Mouse (Mus musculus) liver, embryonic 13.5 days (tissue): ENCODE measurements around the gene Dnajc22. TPM values are rescaled to one million over a fixed set of nuclear protein-coding genes. Genes with fewer than 3 reads are reported as not detected.
"Not testable (repeated sequence)": the region's sequence is repeated elsewhere in the genome, so short reads cannot be mapped to it uniquely, and the experiment has no call there.

Experiments used
- ATAC-seq: fragments of 200-750 bp; cut with Nextera tagmentation; 2 replicates; pipeline ENCODE4 v1.8.0; 2017; ENCODE audit warnings: low read depth, mild to moderate bottlenecking, moderate number of reproducible peaks, moderate library complexity
- DNase-seq: peaks from one replicate; pipeline ENCODE4 v3.0.0; 2022
- H3K27ac ChIP-seq: fragments of 300-500 bp; sonication (generic); 2 replicates; pipeline ENCODE4 v1.5.1; 2015; ENCODE audit warnings: moderate library complexity, mild to moderate bottlenecking, inconsistent platforms
- H3K27me3 ChIP-seq: fragments of 300-500 bp; sonication (generic); 2 replicates; pipeline ENCODE4 v1.6.1; 2015; ENCODE audit warnings: mild to moderate bottlenecking, inconsistent platforms
- H3K36me3 ChIP-seq: fragments of 300-500 bp; sonication (generic); 2 replicates; pipeline ENCODE4 v1.6.1; 2015; ENCODE audit warnings: mild to moderate bottlenecking, inconsistent platforms
- H3K4me1 ChIP-seq: fragments of 300-500 bp; sonication (generic); replicated peaks from 2 replicates; pipeline ENCODE4 v1.6.1; 2015; ENCODE audit warnings: inconsistent platforms
- H3K4me2 ChIP-seq: fragments of 300-500 bp; sonication (generic); 2 replicates; pipeline ENCODE4 v1.6.1; 2015; ENCODE audit warnings: inconsistent platforms, mild to moderate bottlenecking, moderate library complexity
- H3K4me3 ChIP-seq: fragments of 300-500 bp; sonication (generic); replicated peaks from 2 replicates; pipeline ENCODE4 v1.5.1; 2015; ENCODE audit warnings: mild to moderate bottlenecking, inconsistent platforms
- H3K9ac ChIP-seq: fragments of 300-500 bp; sonication (generic); 2 replicates; pipeline ENCODE4 v1.6.1; 2015; ENCODE audit warnings: mild to moderate bottlenecking, inconsistent platforms
- H3K9me3 ChIP-seq: fragments of 300-500 bp; sonication (generic); replicated peaks from 2 replicates; pipeline ENCODE4 v1.6.1; 2016; ENCODE audit warnings: inconsistent platforms
- WGBS: fragments of 180-500 bp; shearing (Covaris S2); methylation state at CpG from one replicate; pipeline ENCODE4 v1.1.7; 2015; ENCODE audit not compliant: insufficient replicate concordance; 5-methylcytosine and 5-hydroxymethylcytosine counted together
- polyA plus RNA-seq: library from polyadenylated mRNA; unstranded; fragments of >200 nt; fragmentation: Nextera tagmentation; extraction: Ambion mirVana; gene quantifications from 2 replicates; pipeline ENCODE4 v1.2.1, GENCODE M21; 2015

Dnajc22 gene
- 14.6 and 16.9 TPM in 2 replicates for polyA plus RNA-seq

DNA sequence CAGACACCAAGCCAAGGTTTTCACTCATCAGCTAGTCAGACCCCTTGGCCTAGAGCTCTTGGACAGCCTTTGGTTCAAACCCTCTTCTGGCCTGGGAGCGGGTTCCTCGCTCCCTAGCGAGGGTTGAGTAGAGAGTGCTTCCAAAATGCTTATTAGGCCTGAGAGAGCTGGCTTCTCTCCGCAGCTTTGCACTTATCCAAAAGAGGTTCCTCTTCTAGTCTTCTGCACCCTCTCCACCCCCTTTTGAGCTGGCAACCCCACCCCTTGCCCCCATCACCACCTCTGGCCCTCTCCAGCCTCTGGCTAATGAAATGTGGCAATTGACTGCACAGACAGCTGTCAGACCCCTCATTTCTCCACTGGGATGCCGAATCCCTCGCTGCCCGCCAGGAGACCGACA lies at the start of gene Dnajc22:
TSS of gene Dnajc22 (plus strand) at position 301 of the 400 bp plus-strand sequence.
- no peak for ATAC-seq
- Histone ChIP-seq H3K9ac (no peak within 1 kb of the TSS; the same call in 1 of the 2 replicates), H3K4me2 (peak within 1 kb of the TSS; percentile 63), H3K36me3 (no peaks in the 10 kb centered on the region), H3K27ac (no peak within 1 kb of the TSS), H3K9me3 (no peaks in the 10 kb centered on the region), H3K4me1 (peaks cover 37% of the 10 kb centered on the region), H3K4me3 (peak within 1 kb of the TSS; percentile 44), H3K27me3 (peaks cover 100% of the 10 kb centered on the region)
- no peak for DNase-seq
- WGBS: 50% methylated on average over 8 of the region's 8 CpGs

DNA sequence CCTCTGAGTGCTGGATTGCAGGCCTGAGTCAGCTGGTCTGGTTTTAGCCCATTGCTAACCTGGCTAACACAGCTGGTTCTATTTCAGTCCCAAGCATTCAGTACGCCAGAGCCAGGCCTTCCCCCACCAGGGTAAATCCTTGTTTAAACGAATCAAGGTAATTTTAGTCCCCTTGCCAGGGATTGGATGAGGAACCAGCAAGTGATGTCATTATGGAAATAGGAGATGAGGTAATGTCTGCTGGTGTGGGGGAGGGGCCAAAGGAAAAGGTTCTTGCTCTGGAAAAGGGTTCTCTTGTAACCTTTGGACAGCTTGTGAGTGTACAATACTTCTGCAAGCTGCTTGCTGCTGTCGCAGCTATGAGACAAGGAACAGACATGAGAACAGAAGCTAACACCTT lies 48.1 kb upstream of the Dnajc22 start:
- Histone ChIP-seq H3K9me3 (no peaks in the 10 kb centered on the region), H3K9ac (no peak overlapping the region), H3K27me3 (peaks cover 10% of the 10 kb centered on the region; the same call in 1 of the 2 replicates), H3K36me3 (no peaks in the 10 kb centered on the region), H3K4me1 (peaks cover 20% of the 10 kb centered on the region), H3K4me3 (no peak overlapping the region), H3K4me2 (no peak overlapping the region), H3K27ac (no peak overlapping the region)
- WGBS: 62% methylated on average over 3 of the region's 3 CpGs
- ATAC-seq (no peak), DNase-seq (no peak)

DNA sequence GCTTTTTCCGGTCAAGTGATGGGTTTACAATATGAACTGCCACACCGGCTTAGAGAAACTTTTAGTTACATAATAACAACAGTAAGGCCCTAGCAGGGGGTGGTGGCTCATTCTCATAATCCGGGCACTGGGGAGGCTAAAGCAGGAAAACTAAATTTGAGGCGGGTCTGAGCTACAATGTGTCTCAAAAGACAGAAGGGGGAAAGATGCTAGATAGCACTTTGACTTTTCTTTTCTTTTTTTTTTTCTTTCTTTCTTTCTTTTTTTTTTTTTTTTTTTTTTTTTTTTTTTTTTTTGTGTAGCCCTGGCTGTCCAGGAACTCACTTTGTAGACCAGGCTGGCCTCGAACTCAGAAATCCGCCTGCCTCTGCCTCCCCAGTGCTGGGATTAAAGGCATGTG lies 47.2 kb upstream of the Dnajc22 start:
- 64% methylated on average over 6 of the region's 6 CpGs for WGBS
- not testable (repeated sequence) for H3K4me3 ChIP-seq, DNase-seq, H3K36me3 ChIP-seq, H3K4me2 ChIP-seq, H3K9me3 ChIP-seq, ATAC-seq, H3K9ac ChIP-seq, H3K27ac ChIP-seq
- peaks cover 15% of the 10 kb centered on the region for H3K27me3 ChIP-seq
- H3K4me1 ChIP-seq: peaks cover 14% of the 10 kb centered on the region

GRCm38 (mm10) chr15:99049473-99050253 lies 43.3 kb upstream of the Dnajc22 start:
- Histone ChIP-seq H3K9me3 (no peaks in the 10 kb centered on the region), H3K4me2 (no peak overlapping the region), H3K4me3 (no peak overlapping the region), H3K27ac (no peak overlapping the region), H3K4me1 (0 out of 2 replicates have a peak, but pooled peaks cover 7% of the 10 kb centered on the region), H3K9ac (no peak overlapping the region), H3K27me3 (peaks cover 49% of the 10 kb centered on the region), H3K36me3 (no peaks in the 10 kb centered on the region)
- DNase-seq (no peak), ATAC-seq (no peak)
- 25% methylated on average over 13 of the region's 13 CpGs for WGBS

GRCm38 (mm10) chr15:99053373-99053772 lies 39.6 kb upstream of the Dnajc22 start:
- no peak for ATAC-seq
- no peak overlapping the region for H3K4me2 ChIP-seq
- no peak overlapping the region for H3K9ac ChIP-seq
- H3K4me3 ChIP-seq: no peak overlapping the region
- 23% methylated on average over 9 of the region's 9 CpGs for WGBS
- H3K4me1 ChIP-seq: peaks cover 18% of the 10 kb centered on the region
- peaks cover 79% of the 10 kb centered on the region for H3K27me3 ChIP-seq
- no peak overlapping the region for H3K27ac ChIP-seq
- no peaks in the 10 kb centered on the region for H3K9me3 ChIP-seq
- no peak for DNase-seq
- H3K36me3 ChIP-seq: no peaks in the 10 kb centered on the region

- Histone ChIP-seq H3K27me3 (peaks cover 96% of the 10 kb centered on the region), H3K36me3 (no peaks in the 10 kb centered on the region), H3K4me1 (peaks cover 18% of the 10 kb centered on the region), H3K9me3 (no peaks in the 10 kb centered on the region), H3K9ac (no peak within 1 kb of the TSS), H3K4me2 (peak within 1 kb of the TSS; percentile 50), H3K27ac (no peak within 1 kb of the TSS), H3K4me3 (peak within 1 kb of the TSS; percentile 39)
- ATAC-seq (no peak), DNase-seq (no peak)
- 4% methylated on average over 30 of the region's 30 CpGs for WGBS
Measured at GRCm38 (mm10) chr15:99055040-99055439, 37.9 kb upstream of the Dnajc22 start, which contains the start of gene Prph. Gene Prph, plus strand, starts transcription at chr15:99055174.

DNA sequence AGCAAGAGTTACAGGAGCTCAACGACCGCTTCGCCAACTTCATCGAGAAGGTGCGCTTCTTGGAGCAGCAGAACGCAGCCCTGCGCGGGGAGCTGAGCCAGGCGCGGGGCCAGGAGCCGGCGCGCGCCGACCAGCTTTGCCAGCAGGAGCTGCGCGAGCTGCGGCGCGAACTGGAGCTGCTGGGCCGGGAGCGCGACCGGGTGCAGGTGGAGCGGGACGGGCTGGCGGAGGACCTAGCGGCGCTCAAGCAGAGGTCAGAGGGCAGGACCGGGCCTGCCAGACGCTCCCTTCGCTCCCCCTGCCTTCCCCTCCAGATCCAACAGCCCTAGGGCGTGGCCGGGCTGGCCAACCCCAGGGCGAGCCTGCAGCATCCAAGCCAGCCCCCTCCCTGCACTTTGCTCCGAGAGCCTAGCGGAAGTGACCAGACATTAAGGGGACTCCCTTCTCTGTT lies 37.4 kb upstream of the Dnajc22 start:
- Histone ChIP-seq H3K9ac (no peak overlapping the region), H3K36me3 (no peaks in the 10 kb centered on the region), H3K27me3 (peaks cover 98% of the 10 kb centered on the region), H3K4me2 (peak overlapping the region; percentile 50), H3K9me3 (no peaks in the 10 kb centered on the region), H3K4me3 (peak overlapping the region; percentile 39), H3K4me1 (peaks cover 15% of the 10 kb centered on the region), H3K27ac (no peak overlapping the region)
- ATAC-seq (peak; percentile 37), DNase-seq (no peak)
- WGBS: under 1% methylated on average over 37 of the region's 37 CpGs

GRCm38 (mm10) chr15:99056332-99056731 lies 36.6 kb upstream of the Dnajc22 start:
- Histone ChIP-seq H3K9me3 (no peaks in the 10 kb centered on the region), H3K27ac (no peak overlapping the region), H3K4me3 (peak overlapping the region; percentile 39; the same call in 1 of the 2 replicates), H3K4me2 (no peak overlapping the region), H3K4me1 (peaks cover 15% of the 10 kb centered on the region), H3K9ac (no peak overlapping the region), H3K27me3 (peaks cover 94% of the 10 kb centered on the region), H3K36me3 (no peaks in the 10 kb centered on the region)
- ATAC-seq: peak; percentile 18; the same call in 1 of the 2 replicates
- 8% methylated on average over 14 of the region's 14 CpGs for WGBS
- no peak for DNase-seq

DNA sequence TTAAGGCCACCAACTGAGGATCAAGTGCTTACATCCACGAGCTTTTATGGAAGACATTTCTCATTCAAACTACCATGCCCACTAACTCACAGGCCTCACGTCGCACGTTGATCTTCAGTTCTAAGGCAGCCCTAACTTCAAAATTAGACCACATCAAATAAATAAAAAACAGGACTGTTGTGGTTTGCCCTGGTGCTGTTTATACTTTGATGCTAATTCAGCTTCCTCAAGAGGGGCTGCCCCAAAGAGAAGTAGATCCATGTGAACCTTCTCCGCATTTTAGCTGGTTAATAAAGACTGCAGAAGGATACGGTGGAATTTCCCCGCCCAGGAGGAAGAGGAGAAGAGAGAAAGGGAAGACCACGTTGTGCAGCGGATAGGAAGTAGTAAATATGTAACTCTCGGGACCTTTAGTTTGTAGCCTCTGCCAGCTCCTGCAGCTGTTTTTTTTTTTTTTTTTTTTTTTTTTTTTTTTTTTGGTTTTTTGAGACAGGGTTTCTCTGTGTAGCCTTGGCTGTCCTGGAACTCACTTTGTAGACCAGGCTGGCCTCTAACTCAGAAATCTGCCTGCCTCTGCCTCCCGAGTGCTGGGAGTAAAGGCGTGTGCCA lies 27.3 kb upstream of the Dnajc22 start:
- Histone ChIP-seq H3K4me2 (no peak overlapping the region), H3K4me1 (no peaks in the 10 kb centered on the region), H3K27me3 (peaks cover 61% of the 10 kb centered on the region), H3K9me3 (no peaks in the 10 kb centered on the region), H3K27ac (no peak overlapping the region), H3K4me3 (no peak overlapping the region), H3K36me3 (no peaks in the 10 kb centered on the region), H3K9ac (no peak overlapping the region)
- 62% methylated on average over 12 of the region's 12 CpGs for WGBS
- no peak for ATAC-seq
- no peak for DNase-seq

GRCm38 (mm10) chr15:99071988-99072387 lies 21.0 kb upstream of the Dnajc22 start:
- Histone ChIP-seq H3K4me1 (peaks cover 22% of the 10 kb centered on the region), H3K27me3 (peaks cover 20% of the 10 kb centered on the region), H3K4me2 (no peak overlapping the region), H3K36me3 (peaks cover 6% of the 10 kb centered on the region), H3K27ac (no peak overlapping the region), H3K4me3 (no peak overlapping the region), H3K9ac (no peak overlapping the region), H3K9me3 (no peaks in the 10 kb centered on the region)
- DNase-seq (no peak), ATAC-seq (no peak)
- 60% methylated on average over 1 of the region's 1 CpGs for WGBS

DNA sequence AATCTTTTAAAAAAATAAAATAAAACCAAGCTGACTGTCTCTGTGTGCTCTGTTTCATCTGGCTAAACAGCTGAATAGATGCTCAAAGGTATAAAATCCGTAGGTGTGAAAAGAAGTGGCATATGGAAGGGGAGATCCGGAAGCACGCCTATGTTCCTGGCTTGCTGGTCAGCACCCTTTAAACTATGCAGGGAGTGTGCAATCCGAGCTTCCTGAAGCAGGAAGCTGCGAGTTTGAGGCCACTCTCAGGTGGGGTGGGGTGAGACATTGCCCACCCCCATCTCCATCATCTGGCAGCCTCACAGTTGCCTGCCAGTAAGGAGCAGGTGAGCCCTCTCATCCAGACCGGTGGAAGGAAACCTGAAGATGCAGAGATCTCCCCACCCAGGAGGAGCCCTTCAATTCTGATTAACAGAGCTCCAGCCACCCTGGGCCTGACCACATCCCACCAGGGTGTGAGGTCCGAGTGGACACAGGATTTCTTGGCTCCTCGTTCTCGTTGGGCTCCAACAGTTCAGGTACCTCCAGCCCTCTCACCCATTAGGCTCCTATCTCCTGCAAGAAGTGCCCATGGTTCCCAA lies 18.9 kb upstream of the Dnajc22 start, which contains the start of gene Troap:
TSS of gene Troap (plus strand) at position 557 of the 581 bp plus-strand sequence.
- Histone ChIP-seq H3K27ac (peak within 1 kb of the TSS; percentile 87), H3K27me3 (0 out of 2 replicates have a peak, but pooled peaks cover 4% of the 10 kb centered on the region), H3K36me3 (peaks cover 27% of the 10 kb centered on the region), H3K9me3 (no peaks in the 10 kb centered on the region), H3K4me2 (peak within 1 kb of the TSS; percentile 92), H3K9ac (peak within 1 kb of the TSS; percentile 84), H3K4me3 (peak within 1 kb of the TSS; percentile 75), H3K4me1 (peaks cover 40% of the 10 kb centered on the region)
- ATAC-seq (peak; percentile 27), DNase-seq (no peak)
- 19% methylated on average over 9 of the region's 9 CpGs for WGBS
